Mouse (Mus musculus) ES-E14 (cell line): ENCODE measurements at regions not wholly inside any gene's neighbourhood (a gene's known extent, or its start where the extent isn't known, plus 50 kb on each side); places are given as distances from the start of the nearest gene placed in this dataset.

Experiments
- CHD2 ChIP-seq: IDR thresholded peaks from 2 replicates; pipeline ENCODE4 v1.6.1; 2014; ENCODE audit warnings: mild to moderate bottlenecking, low read depth, low read length, inconsistent platforms
- HCFC1 ChIP-seq: IDR thresholded peaks from 2 replicates; pipeline ENCODE4 v1.6.1; 2012; ENCODE audit warnings: low read length, inconsistent platforms, borderline replicate concordance; ENCODE audit not compliant: insufficient read depth
- MAFK ChIP-seq: IDR thresholded peaks from 2 replicates; pipeline ENCODE4 v1.6.1; 2014; ENCODE audit warnings: mild to moderate bottlenecking, low read depth, low read length, inconsistent platforms; ENCODE audit not compliant: insufficient read depth
- ZNF384 ChIP-seq: IDR thresholded peaks from 2 replicates; pipeline ENCODE4 v1.6.1; 2012; ENCODE audit warnings: low read depth, low read length, inconsistent platforms

DNA sequence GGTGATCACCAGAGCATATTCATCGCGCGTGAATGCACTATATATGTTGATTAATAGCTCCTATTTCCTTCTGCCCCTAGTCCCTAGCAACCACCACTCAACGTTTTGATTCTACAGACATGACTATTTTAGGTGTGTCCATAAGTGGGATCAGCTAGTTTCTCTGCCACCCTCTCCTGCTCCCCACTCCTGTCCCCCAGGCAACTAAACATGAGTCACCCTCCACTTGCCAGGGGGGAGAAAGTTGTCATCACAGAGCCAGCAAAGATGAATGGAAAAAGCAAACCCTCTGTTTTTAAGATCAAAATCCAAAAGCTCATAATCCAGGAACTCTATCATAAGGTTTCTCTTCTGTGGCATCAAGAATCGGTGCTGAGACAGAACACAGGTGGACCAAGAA is 59.4 kb upstream of the Rbbp6 start:
- TF ChIP-seq ZNF384, result no peak
- no peak for TF ChIP-seq CHD2
- no peak for TF ChIP-seq HCFC1
- TF ChIP-seq MAFK, result no peak
